Mouse (Mus musculus) embryonic fibroblast, embryonic 13.5 days (primary cell): Measurements from ENCODE around the gene Arl6ip4.

Source experiments
- CTCF ChIP-seq: IDR thresholded peaks from 2 replicates; pipeline ENCODE4 v1.5.1; 2011; ENCODE audit warnings: mild to moderate bottlenecking, control low read depth, low read length, moderate library complexity, borderline replicate concordance; ENCODE audit not compliant: insufficient read depth
- POLR2A ChIP-seq: IDR thresholded peaks from 2 replicates; pipeline ENCODE4 v1.6.1; 2011; ENCODE audit warnings: low read depth, mild to moderate bottlenecking, control low read depth, low read length, moderate library complexity

DNA sequence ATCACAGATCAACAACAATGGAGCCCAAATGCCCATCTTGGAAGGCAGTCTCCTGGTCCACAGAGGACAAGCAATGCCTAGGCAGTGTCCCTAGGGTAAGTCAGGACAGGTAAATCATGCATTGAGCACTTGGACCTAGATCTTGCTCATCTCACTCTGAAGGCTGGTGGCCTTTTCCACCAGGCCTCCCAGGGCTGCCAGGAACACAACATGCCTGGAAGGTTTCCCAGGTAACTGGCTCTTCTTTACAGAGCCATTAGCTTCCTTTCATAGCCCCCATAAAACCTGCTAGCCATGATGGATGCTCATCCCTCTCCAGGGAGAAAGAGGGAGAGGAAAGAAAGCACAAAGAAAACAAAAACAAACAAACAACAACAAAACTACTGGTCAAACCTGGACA lies 50.9 kb downstream of the Arl6ip4 start:
- no peak for TF ChIP-seq POLR2A
- no peak for TF ChIP-seq CTCF
